Mouse (Mus musculus) left cerebral cortex, postnatal 10 days (tissue): ENCODE results near the gene Ctxn1. TPM values are rescaled to one million over a fixed set of nuclear protein-coding genes. Genes with fewer than 3 reads are reported as not detected.

Experiments
- DNase-seq, 2 experiments: peaks; one replicate each; pipeline ENCODE4 v3.0.0; 2021 to 2022; ENCODE audit warnings: low spot score in 2 of 2, mixed read lengths in 1 of 2; ENCODE audit errors: extremely low spot score in 1 of 2
- intact Hi-C: fragments of 180-260 bp; cut with DNase I; formaldehyde crosslinking; loops from one replicate; pipeline ENCODE4 v1.15.1; 2025
- total RNA-seq, 2 experiments: library from RNA; stranded (reverse); gene quantifications; 2 replicates each; pipeline ENCODE4 v1.2.3; 2021

The Ctxn1 gene
- total RNA-seq, 2 experiments from 2014 or later, result 508 to 519 TPM

DNA sequence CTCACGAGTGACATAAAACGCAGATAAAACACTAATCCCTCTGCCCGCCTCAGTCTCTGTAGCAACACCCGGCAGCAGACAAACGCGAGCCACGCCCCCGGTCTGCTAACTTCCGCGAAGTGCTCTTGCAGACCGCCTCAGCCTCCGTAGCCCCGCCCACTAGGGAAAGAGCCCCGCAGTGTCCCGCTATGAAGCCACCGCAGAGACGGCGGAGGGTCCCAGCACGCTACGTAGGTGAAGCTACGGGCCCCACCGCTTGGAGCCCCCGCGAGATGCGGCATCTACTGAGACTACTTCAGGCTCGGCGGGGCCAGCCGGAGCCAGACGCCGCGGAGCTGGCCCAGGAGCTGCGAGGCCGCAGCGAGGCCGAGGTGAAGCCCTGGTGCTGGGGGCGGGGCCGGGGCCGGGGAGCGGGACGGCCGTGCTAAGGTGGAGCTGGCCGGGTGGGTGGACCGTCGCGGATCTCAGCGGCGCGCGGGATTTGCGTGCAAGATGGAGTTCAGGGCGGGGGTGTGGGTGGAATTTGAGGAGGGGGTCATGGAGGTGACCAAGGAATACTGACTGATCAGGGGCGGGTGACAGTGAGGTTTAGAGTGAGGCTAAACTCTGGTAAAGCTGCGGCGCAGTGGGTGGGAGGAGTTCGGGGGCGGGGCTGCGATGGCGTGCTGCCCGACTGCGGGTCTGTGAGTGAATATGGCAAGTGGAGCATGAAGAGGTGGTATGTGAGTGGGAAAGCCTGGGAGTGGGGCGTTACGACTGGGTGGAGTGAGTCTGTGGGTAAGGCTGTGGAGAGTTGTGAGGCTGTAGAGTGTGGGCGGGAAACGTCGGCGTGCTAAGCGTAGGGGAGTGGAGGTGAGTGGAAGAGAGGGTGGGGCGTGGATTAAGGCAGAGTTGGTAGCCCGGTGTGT is 5.9 kb downstream of the Ctxn1 start, which contains the start of gene Snapc2:
Gene Snapc2 (plus strand): TSS at position 147 of the 908 bp plus-strand sequence.
- intact Hi-C loops, result loop anchor here (5.0 to 10.0 kb wide), 2 partner anchors 69 to 332 kb away; no protein-coding TSS in a partner anchor
- peak; percentile 91 to 99 for DNase-seq

DNA sequence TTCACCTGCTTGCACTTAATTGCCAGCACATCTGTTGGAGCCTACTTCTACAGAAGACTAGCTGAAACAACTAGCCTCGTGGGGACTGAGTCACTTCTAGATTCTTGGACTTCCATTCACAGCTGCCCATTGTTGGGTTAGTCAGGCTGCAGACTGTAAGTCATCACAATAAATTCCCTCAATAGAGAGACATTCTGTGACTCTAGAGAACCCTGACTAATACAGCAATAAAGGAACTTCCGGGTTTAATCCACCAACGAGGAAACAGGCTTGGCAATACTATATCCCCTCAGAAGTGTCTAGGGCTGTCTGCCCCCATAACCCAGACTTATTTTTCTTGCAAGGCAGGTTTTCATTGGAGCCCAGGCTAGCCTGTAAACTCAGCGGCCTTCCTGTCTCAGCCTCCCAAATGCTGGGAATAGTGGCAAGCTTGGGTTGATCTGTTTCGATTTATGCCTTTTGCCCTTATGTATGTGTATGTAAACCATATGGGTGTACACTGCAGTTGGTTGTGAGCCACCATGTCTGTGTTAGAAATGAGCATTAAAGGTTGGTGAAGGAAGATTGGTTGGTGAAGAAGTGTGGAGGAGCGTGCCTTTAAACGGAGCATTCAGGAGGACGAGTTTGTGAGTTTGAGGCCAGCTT is 6.8 kb downstream of the Ctxn1 start:
- intact Hi-C loops, result loop anchor here (5.0 to 10.0 kb wide), 2 partner anchors 70 to 333 kb away; no protein-coding TSS in a partner anchor
- DNase-seq, result no peak

DNA sequence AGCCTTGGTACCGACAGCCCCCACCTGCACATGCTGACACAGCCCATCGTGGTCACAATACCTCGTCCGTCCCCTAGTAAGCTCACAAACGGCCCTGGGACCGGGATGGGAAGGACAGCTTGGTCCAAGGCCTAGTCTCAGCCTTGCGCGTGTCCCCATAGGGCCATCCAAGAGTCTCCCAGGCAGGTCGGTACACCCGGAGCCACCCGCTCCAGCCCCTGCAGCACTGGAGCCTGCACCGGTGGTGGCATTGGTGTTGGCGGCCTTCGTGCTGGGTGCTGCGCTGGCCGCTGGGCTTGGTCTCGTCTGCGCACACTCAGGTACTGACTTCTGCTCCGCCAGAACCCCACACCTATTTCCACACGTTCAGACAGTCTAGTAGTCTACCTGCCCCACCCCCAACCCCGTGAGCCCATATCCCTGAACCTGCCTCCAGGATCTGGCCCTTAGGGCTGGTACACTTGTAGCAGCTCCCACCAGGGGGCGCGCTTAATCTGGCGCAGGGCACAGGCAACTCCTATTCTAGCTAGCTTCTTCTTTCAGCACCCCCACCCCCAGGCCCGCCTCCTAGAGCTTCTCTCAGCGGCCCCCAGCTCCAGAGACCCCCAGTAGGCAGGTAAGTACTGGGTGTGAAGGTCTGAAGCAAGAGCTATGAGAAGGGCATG is 8.6 kb downstream of the Ctxn1 start:
- DNase-seq, result peak; percentile 81 to 92
- intact Hi-C loops, result loop anchor here (5.0 to 10.0 kb wide), 2 partner anchors 72 to 334 kb away; no protein-coding TSS in a partner anchor

DNA sequence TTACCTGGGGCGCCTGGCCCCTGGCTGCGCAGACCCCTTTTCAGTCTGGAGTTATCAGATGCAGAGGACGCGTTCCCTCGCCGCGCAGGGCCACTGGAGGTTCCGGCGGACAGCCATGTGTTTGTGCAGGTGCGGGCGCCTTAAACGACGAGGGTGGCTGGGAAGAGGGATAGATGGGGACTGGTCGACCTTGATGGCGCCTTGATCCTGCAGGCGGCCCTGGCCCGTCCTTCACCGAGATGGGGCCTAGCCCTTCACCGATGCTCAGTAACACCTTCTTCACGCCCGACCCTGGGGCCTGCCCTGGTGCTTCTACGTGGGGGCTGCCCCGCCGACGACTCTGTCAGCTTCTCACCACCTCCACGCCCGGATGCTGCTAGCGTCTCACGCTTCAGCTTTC is 9.9 kb downstream of the Ctxn1 start:
- DNase-seq, result no peak
- intact Hi-C loops, result no loop called here

DNA sequence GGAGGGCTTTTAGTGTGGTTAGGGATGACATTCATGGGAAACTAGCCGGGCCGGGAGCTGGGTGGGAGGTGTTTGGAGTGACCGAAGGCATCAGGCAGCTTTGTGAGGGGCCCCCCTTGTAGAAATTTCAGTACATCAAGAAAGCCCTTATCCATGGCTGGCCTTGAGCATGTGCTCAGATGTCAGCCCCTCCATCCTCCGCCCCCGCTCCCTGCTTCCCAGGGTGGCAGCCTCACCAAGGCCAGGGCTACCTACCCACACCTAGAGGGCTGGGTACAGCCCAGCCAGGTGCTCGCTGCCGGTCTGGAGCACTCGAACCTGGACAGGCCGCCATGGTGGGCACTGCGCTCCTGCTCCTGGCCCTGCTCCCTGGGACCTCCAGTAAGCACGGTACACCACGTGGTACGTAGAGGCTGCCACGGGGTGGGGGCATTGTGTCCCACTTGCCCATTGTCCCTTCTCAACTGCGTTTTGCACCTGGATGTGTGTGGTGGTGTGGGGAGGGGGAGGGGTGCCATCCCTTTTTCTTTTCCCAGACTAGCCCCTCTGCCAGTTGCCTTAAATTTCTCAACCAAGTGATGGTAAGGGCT is 11.0 kb downstream of the Ctxn1 start, which contains the start of gene Tgfbr3l:
Gene Tgfbr3l (plus strand): TSS at position 264 of the 590 bp plus-strand sequence.
- no peak for DNase-seq
- intact Hi-C loops, result no loop called here

GRCm38 (mm10) chr8:4247241-4247640 is 11.8 kb downstream of the Ctxn1 start:
- intact Hi-C loops, result no loop called here
- DNase-seq, result no peak

GRCm38 (mm10) chr8:4245737-4246136 is 13.3 kb downstream of the Ctxn1 start:
- intact Hi-C loops, result no loop called here
- no peak for DNase-seq

- no peak for DNase-seq
- intact Hi-C loops, result no loop called here
Observed at GRCm38 (mm10) chr8:4245061-4245460, 14.0 kb downstream of the Ctxn1 start.

GRCm38 (mm10) chr8:4239193-4239890 is 19.7 kb downstream of the Ctxn1 start:
- DNase-seq, result no peak
- intact Hi-C loops, result no loop called here

- DNase-seq, result peak; percentile 100
Observed at GRCm38 (mm10) chr8:4238434-4239192, 20.5 kb downstream of the Ctxn1 start, which contains the start of the genes Map2k7 and Gm49320. Gene Map2k7, plus strand, starts transcription at chr8:4238740. Gene Gm49320, plus strand, starts transcription at chr8:4238865.

GRCm38 (mm10) chr8:4237814-4238433 is 21.1 kb downstream of the Ctxn1 start:
- intact Hi-C loops, result no loop called here
- DNase-seq, result no peak

More at GRCm38 (mm10) chr8:4238434-4239192, 20.5 kb downstream of the Ctxn1 start, which contains the start of the genes Map2k7 and Gm49320:
- intact Hi-C loops, result no loop called here

GRCm38 (mm10) chr8:4230612-4231351 is 28.3 kb downstream of the Ctxn1 start:
- intact Hi-C loops, result no loop called here
- DNase-seq, result no peak

- intact Hi-C loops, result no loop called here
Observed at GRCm38 (mm10) chr8:4229784-4230183, 29.3 kb downstream of the Ctxn1 start.

GRCm38 (mm10) chr8:4227919-4228318 is 31.2 kb downstream of the Ctxn1 start:
- intact Hi-C loops, result no loop called here
- no peak for DNase-seq

More at GRCm38 (mm10) chr8:4229784-4230183, 29.3 kb downstream of the Ctxn1 start:
- no peak for DNase-seq

- intact Hi-C loops, result no loop called here
- DNase-seq, result no peak
Observed at GRCm38 (mm10) chr8:4226739-4227347, 32.2 kb downstream of the Ctxn1 start, which contains the start of gene Lrrc8e. Gene Lrrc8e, plus strand, starts transcription at chr8:4226827.

GRCm38 (mm10) chr8:4226323-4226722 is 32.8 kb downstream of the Ctxn1 start:
- intact Hi-C loops, result no loop called here
- DNase-seq, result no peak
